Mouse (Mus musculus) CH12.LX (cell line): ENCODE measurements at regions not wholly inside any gene's neighbourhood (a gene's known extent, or its start where the extent isn't known, plus 50 kb on each side); places are given as distances from the start of the nearest gene placed in this dataset.
A peak's percentile ranks its signal among the peaks of the same experiment; 100 is the strongest.

Source experiments
- CHD2 ChIP-seq: IDR thresholded peaks from 2 replicates; pipeline ENCODE4 v1.6.1; 2011; ENCODE audit warnings: low read length, improper control_type of control experiment
- CTCF ChIP-seq, 2 experiments: IDR thresholded peaks in 1 of 2; conservative IDR thresholded peaks in 1 of 2; 2 replicates each; pipeline ENCODE4 v1.5.1; 2011 to 2012; ENCODE audit warnings: low read depth in 2 of 2, low read length in 2 of 2, improper control_type of control experiment in 1 of 2, inconsistent platforms in 1 of 2, mild to moderate bottlenecking in 1 of 2, moderate library complexity in 1 of 2
- MAX ChIP-seq: IDR thresholded peaks from 2 replicates; pipeline ENCODE4 v1.6.1; 2011; ENCODE audit warnings: low read length, improper control_type of control experiment
- POLR2A ChIP-seq: IDR thresholded peaks from 2 replicates; pipeline ENCODE4 v1.6.1; 2011; ENCODE audit warnings: low read depth, mild to moderate bottlenecking, improper control_type of control experiment, low read length

DNA sequence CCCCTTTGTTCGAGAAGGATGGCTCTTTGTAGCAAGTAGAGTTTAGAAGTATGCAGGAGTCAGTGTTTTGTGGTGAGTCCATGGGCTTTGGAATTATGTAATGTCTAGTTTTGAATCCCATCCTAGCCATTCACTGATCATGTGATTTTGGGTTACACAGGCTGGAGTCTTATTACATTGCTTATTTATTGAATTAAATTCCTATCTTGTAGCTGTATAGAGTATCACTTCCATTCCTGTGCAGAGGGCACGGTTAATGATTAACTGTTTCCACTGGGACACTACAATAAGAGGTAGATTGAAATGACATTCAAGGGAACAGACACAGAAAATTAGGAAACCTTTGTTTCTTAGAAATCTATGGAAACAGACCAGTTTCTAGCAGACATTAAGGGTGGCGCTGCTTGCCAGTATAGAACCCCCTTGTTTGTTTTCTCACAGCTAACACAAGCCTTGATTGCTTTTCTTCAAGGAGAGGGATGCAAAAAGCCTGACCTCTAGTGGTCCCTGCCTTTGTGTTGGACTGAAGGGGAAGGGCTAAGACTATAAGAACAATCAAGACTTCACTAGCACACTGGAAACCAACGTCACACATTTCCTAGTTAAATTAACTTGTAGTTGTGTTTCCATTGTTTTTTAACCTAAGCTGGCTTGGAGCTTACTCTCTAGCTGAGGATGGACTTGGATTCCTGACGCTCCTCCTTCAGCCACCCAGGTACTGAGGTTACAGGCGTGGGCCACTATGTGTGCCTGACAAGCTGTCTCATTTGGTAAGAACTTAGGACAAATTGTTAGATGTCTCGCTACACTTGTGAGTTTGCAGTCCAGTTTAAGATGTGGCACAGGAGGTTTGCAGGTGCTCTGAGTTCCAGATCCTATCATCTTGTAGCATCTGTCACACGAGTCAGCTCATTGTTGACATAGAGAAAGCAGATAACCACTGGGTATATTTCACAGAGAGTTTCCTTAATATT lies 219.1 kb upstream of the Tprg start:
- TF ChIP-seq POLR2A (no peak), MAX (no peak), CHD2 (no peak), CTCF (conservative IDR thresholded peaks at IDR 0.05 in 1 of 2, IDR thresholded peaks at IDR 0.05 in 1 of 2; ENCODE audit: low read depth in 2 of 2, low read length in 2 of 2) (peak; percentile 43 to 76; a peak in 3 of 4 replicates)
